7 mouse cellular contexts compared by ENCODE assay signal in genomic region chr15:66353825-66354452, GRCm38 (mm10).
DNase-seq lines count a peak whose midpoint lies in the region; ATAC-seq lines count a peak whose summit lies in the region.

No protein-coding gene starts in this region.

- peak; percentile 75 for DNase-seq in midbrain, embryonic 14.5 days
- DNase-seq in midbrain, embryonic 11.5 days (ENCODE audit: low spot score, missing footprints), result no peak
- DNase-seq in cerebellum, adult 9-10 months, result peak; percentile 55
- peak; percentile 87 to 94 for DNase-seq in left cerebral cortex, postnatal 14 days (ENCODE audit: low spot score in 2 of 2)
- DNase-seq in spleen, adult 12 weeks (ENCODE audit: low spot score), result no peak
- DNase-seq in thymus, postnatal 14 days, result no peak

- intact Hi-C loops in left cerebral cortex, postnatal 14 days (cut with DNase I), result no loop called here

- H3K4me2 ChIP-seq in midbrain, embryonic 14.5 days (ENCODE audit: low read length), result no peak overlapping the region
- H3K4me2 ChIP-seq in midbrain, embryonic 11.5 days, result no peak overlapping the region
- H3K4me2 ChIP-seq in heart, embryonic 14.5 days (ENCODE audit: low read length), result no peak overlapping the region

- peak; percentile 58 for ATAC-seq in midbrain, embryonic 14.5 days (ENCODE audit: low FRiP score, low TSS enrichment)
- no peak for ATAC-seq in midbrain, embryonic 11.5 days (ENCODE audit: low FRiP score)
- ATAC-seq in heart, embryonic 14.5 days (ENCODE audit: insufficient number of reproducible peaks, insufficient read depth, low FRiP score, low read depth), result peak; percentile 64; the same call in 1 of the 2 replicates

- no peaks in the 10 kb centered on the region for H3K36me3 ChIP-seq in midbrain, embryonic 14.5 days (ENCODE audit: control insufficient read depth, insufficient read depth, low read length)
- no peaks in the 10 kb centered on the region for H3K36me3 ChIP-seq in midbrain, embryonic 11.5 days (ENCODE audit: control insufficient read depth, insufficient read depth, low read length)
- H3K36me3 ChIP-seq in heart, embryonic 14.5 days (ENCODE audit: control insufficient read depth, insufficient read depth, low read length), result no peaks in the 10 kb centered on the region

- 68% methylated on average over 3 of the region's 3 CpGs for WGBS in midbrain, embryonic 14.5 days
- WGBS in midbrain, embryonic 11.5 days, result 86% methylated on average over 3 of the region's 3 CpGs
- WGBS in heart, embryonic 14.5 days, result 31% methylated on average over 3 of the region's 3 CpGs

- no peak overlapping the region for H3K27ac ChIP-seq in midbrain, embryonic 14.5 days (replicated peaks; ENCODE audit: low read depth, low read length)
- no peak overlapping the region for H3K27ac ChIP-seq in midbrain, embryonic 11.5 days (ENCODE audit: low read depth, low read length)
- peak overlapping the region in 1 of 2 experiments; percentile 51; a peak in 1 of 4 replicates for H3K27ac ChIP-seq in heart, embryonic 14.5 days (replicated peaks in 1 of 2; ENCODE audit: control insufficient read depth in 1 of 2, insufficient read depth in 1 of 2, low read depth in 2 of 2, low read length in 2 of 2)

- no peaks in the 10 kb centered on the region for H3K27me3 ChIP-seq in midbrain, embryonic 14.5 days (ENCODE audit: control insufficient read depth, insufficient read depth, low read length)
- no peaks in the 10 kb centered on the region for H3K27me3 ChIP-seq in midbrain, embryonic 11.5 days (ENCODE audit: control insufficient read depth, insufficient read depth, low read length)
- no peaks in the 10 kb centered on the region for H3K27me3 ChIP-seq in heart, embryonic 14.5 days (ENCODE audit: control insufficient read depth, insufficient read depth, low read length)

- no peaks in the 10 kb centered on the region for H3K4me1 ChIP-seq in midbrain, embryonic 14.5 days (ENCODE audit: control insufficient read depth, insufficient read depth, low read length)
- H3K4me1 ChIP-seq in midbrain, embryonic 11.5 days (ENCODE audit: control insufficient read depth, insufficient read depth, low read length), result no peaks in the 10 kb centered on the region
- H3K4me1 ChIP-seq in heart, embryonic 14.5 days (ENCODE audit: control insufficient read depth in 2 of 2, insufficient read depth in 2 of 2, low read length in 2 of 2), result peaks cover 0 to 7% of the 10 kb centered on the region in 2 experiments; a peak in 1 of 4 replicates

- H3K9ac ChIP-seq in midbrain, embryonic 14.5 days (replicated peaks; ENCODE audit: low read length), result no peak overlapping the region
- no peak overlapping the region for H3K9ac ChIP-seq in midbrain, embryonic 11.5 days (ENCODE audit: low read length)
- H3K9ac ChIP-seq in heart, embryonic 14.5 days (ENCODE audit: low read length), result no peak overlapping the region

- no peaks in the 10 kb centered on the region for H3K9me3 ChIP-seq in midbrain, embryonic 14.5 days (ENCODE audit: control insufficient read depth, low read length)
- H3K9me3 ChIP-seq in midbrain, embryonic 11.5 days (ENCODE audit: control insufficient read depth, low read length), result no peaks in the 10 kb centered on the region
- no peaks in the 10 kb centered on the region for H3K9me3 ChIP-seq in heart, embryonic 14.5 days (ENCODE audit: control insufficient read depth, low read length)

- no peak overlapping the region for H3K4me3 ChIP-seq in midbrain, embryonic 14.5 days (replicated peaks; ENCODE audit: low read depth, low read length)
- no peak overlapping the region for H3K4me3 ChIP-seq in midbrain, embryonic 11.5 days (ENCODE audit: low read depth, low read length)
- H3K4me3 ChIP-seq in heart, embryonic 14.5 days (ENCODE audit: control insufficient read depth in 1 of 2, insufficient read depth in 1 of 2, low read depth in 1 of 2, low read length in 2 of 2), result no peak overlapping the region

Comparison
In these comparisons a context has a peak if more than half of its experiments do, and no peak if none do; other contexts are left out.
1. DNase-seq: peak in midbrain, embryonic 14.5 days (single experiment), cerebellum, adult 9-10 months (single experiment) and left cerebral cortex, postnatal 14 days (2 of 2); none in midbrain, embryonic 11.5 days (single experiment), spleen, adult 12 weeks (single experiment) and thymus, postnatal 14 days (single experiment).